Mouse (Mus musculus) CH12.LX (cell line): ENCODE measurements around the gene Aimp2. TPM values are rescaled to one million over a fixed set of nuclear protein-coding genes. Genes with fewer than 3 reads are reported as not detected.

Experiments used
- DNase-seq: peaks from one replicate; pipeline ENCODE4 v3.0.0-alpha.2; 2013; ENCODE audit errors: extremely low read depth
- H3K27ac ChIP-seq: 2 replicates; pipeline ENCODE4 v1.5.1; 2012; ENCODE audit warnings: low read depth, mild to moderate bottlenecking, control low read depth, moderate library complexity; ENCODE audit not compliant: insufficient read depth
- H3K27me3 ChIP-seq: replicated peaks from 2 replicates; pipeline ENCODE3; 2012; ENCODE audit warnings: inconsistent platforms
- H3K36me3 ChIP-seq, 2 experiments: replicated peaks in 1 of 2; 2 replicates each; pipeline versions ENCODE3 to v1.6.1; 2012; ENCODE audit warnings: inconsistent platforms in 1 of 2, low read length in 1 of 2, mild to moderate bottlenecking in 1 of 2, mixed read lengths in 1 of 2, moderate library complexity in 1 of 2; ENCODE audit not compliant: control insufficient read depth in 1 of 2, insufficient read depth in 1 of 2
- H3K4me1 ChIP-seq, 2 experiments: 2 replicates each; pipeline ENCODE4 v1.6.1; 2012; ENCODE audit warnings: inconsistent platforms in 1 of 2, moderate library complexity in 1 of 2; ENCODE audit not compliant: insufficient read depth in 2 of 2, control insufficient read depth in 1 of 2
- H3K4me2 ChIP-seq: 2 replicates; pipeline ENCODE4 v1.6.1; 2012; ENCODE audit warnings: low read depth, mild to moderate bottlenecking, control low read depth; ENCODE audit not compliant: poor library complexity, insufficient read depth, severe bottlenecking
- H3K4me3 ChIP-seq, 3 experiments: fragments of 150-350 bp in 1 of 3; sonication (generic) in 1 of 3; replicated peaks in 1 of 3; 2 replicates each; pipeline versions ENCODE3 to v1.5.1; 2011 to 2012; ENCODE audit warnings: low read depth in 2 of 3, low read length in 2 of 3, mild to moderate bottlenecking in 2 of 3, moderate library complexity in 2 of 3, control low read depth in 1 of 3, improper control_type of control experiment in 1 of 3, inconsistent platforms in 1 of 3, mixed read lengths in 1 of 3; ENCODE audit not compliant: poor library complexity in 1 of 3
- H3K79me2 ChIP-seq: replicated peaks from 2 replicates; pipeline ENCODE4 v1.6.1; 2012; ENCODE audit warnings: mild to moderate bottlenecking, moderate library complexity; ENCODE audit not compliant: control insufficient read depth, poor library complexity, insufficient read depth, severe bottlenecking; ENCODE audit errors: extremely low read depth
- H3K9ac ChIP-seq: 2 replicates; pipeline ENCODE4 v1.6.1; 2012; ENCODE audit warnings: low read depth, mild to moderate bottlenecking, control low read depth, moderate library complexity; ENCODE audit not compliant: insufficient read depth
- H3K9me3 ChIP-seq: replicated peaks from 2 replicates; pipeline ENCODE3; 2012; ENCODE audit warnings: low read length, inconsistent platforms, mixed read lengths
- CHD2 ChIP-seq: IDR thresholded peaks from 2 replicates; pipeline ENCODE4 v1.6.1; 2011; ENCODE audit warnings: low read length, improper control_type of control experiment
- CTCF ChIP-seq, 2 experiments: IDR thresholded peaks in 1 of 2; conservative IDR thresholded peaks in 1 of 2; 2 replicates each; pipeline ENCODE4 v1.5.1; 2011 to 2012; ENCODE audit warnings: low read depth in 2 of 2, low read length in 2 of 2, improper control_type of control experiment in 1 of 2, inconsistent platforms in 1 of 2, mild to moderate bottlenecking in 1 of 2, moderate library complexity in 1 of 2
- E2F4 ChIP-seq: IDR thresholded peaks from 2 replicates; pipeline ENCODE4 v1.6.1; 2011; ENCODE audit warnings: low read depth, low read length, improper control_type of control experiment; ENCODE audit not compliant: insufficient replicate concordance
- ELF1 ChIP-seq: IDR thresholded peaks from 2 replicates; pipeline ENCODE4 v1.6.1; 2014; ENCODE audit warnings: low read depth, mild to moderate bottlenecking, inconsistent platforms, low read length, improper control_type of control experiment
- GABPA ChIP-seq: IDR thresholded peaks from 2 replicates; pipeline ENCODE4 v1.6.1; 2012; ENCODE audit warnings: low read depth, low read length, improper control_type of control experiment, inconsistent platforms; ENCODE audit not compliant: insufficient replicate concordance
- HCFC1 ChIP-seq: IDR thresholded peaks from 2 replicates; pipeline ENCODE4 v1.6.1; 2012; ENCODE audit warnings: low read depth, mild to moderate bottlenecking, inconsistent platforms, low read length, improper control_type of control experiment
- JUN ChIP-seq: IDR thresholded peaks from 2 replicates; pipeline ENCODE4 v1.6.1; 2011; ENCODE audit warnings: low read depth, mild to moderate bottlenecking, low read length, improper control_type of control experiment, moderate library complexity; ENCODE audit not compliant: insufficient read depth
- JUND ChIP-seq: conservative IDR thresholded peaks from 2 replicates; pipeline ENCODE4 v1.6.1; 2011; ENCODE audit warnings: low read depth, low read length, improper control_type of control experiment
- KAT2A ChIP-seq: IDR thresholded peaks from 2 replicates; pipeline ENCODE4 v1.6.1; 2012; ENCODE audit warnings: low read length, improper control_type of control experiment, inconsistent platforms; ENCODE audit not compliant: insufficient replicate concordance
- MAFK ChIP-seq: IDR thresholded peaks from 2 replicates; pipeline ENCODE4 v1.6.1; 2011; ENCODE audit warnings: low read length, improper control_type of control experiment; ENCODE audit not compliant: insufficient replicate concordance
- MAX ChIP-seq: IDR thresholded peaks from 2 replicates; pipeline ENCODE4 v1.6.1; 2011; ENCODE audit warnings: low read length, improper control_type of control experiment
- MAZ ChIP-seq: IDR thresholded peaks from 2 replicates; pipeline ENCODE4 v1.6.1; 2012; ENCODE audit warnings: low read depth, mild to moderate bottlenecking, inconsistent platforms, low read length, improper control_type of control experiment, moderate library complexity
- MXI1 ChIP-seq: IDR thresholded peaks from 2 replicates; pipeline ENCODE4 v1.6.1; 2011; ENCODE audit warnings: mild to moderate bottlenecking, low read depth, low read length, improper control_type of control experiment
- NELFE ChIP-seq: IDR thresholded peaks from 2 replicates; pipeline ENCODE4 v1.6.1; 2011; ENCODE audit warnings: low read depth, low read length, improper control_type of control experiment
- PAX5 ChIP-seq: IDR thresholded peaks from 2 replicates; pipeline ENCODE4 v1.6.1; 2012; ENCODE audit warnings: low read length, inconsistent platforms, mixed read lengths
- POLR2A ChIP-seq: IDR thresholded peaks from 2 replicates; pipeline ENCODE4 v1.6.1; 2011; ENCODE audit warnings: low read depth, mild to moderate bottlenecking, improper control_type of control experiment, low read length
- POLR2AphosphoS2 ChIP-seq: IDR thresholded peaks from 2 replicates; pipeline ENCODE4 v1.6.1; 2011; ENCODE audit warnings: low read depth, low read length, improper control_type of control experiment
- RCOR1 ChIP-seq: conservative IDR thresholded peaks from 2 replicates; pipeline ENCODE4 v1.6.1; 2012; ENCODE audit warnings: low read depth, mild to moderate bottlenecking, inconsistent platforms, low read length, improper control_type of control experiment
- SIN3A ChIP-seq: IDR thresholded peaks from 2 replicates; pipeline ENCODE4 v1.6.1; 2012; ENCODE audit warnings: low read length, improper control_type of control experiment, inconsistent platforms
- TBP ChIP-seq: conservative IDR thresholded peaks from 2 replicates; pipeline ENCODE4 v1.6.1; 2011; ENCODE audit warnings: low read depth, low read length, improper control_type of control experiment
- TCF12 ChIP-seq: IDR thresholded peaks from 2 replicates; pipeline ENCODE4 v1.6.1; 2014; ENCODE audit warnings: low read depth, mild to moderate bottlenecking, inconsistent platforms, low read length, improper control_type of control experiment
- UBTF ChIP-seq: IDR thresholded peaks from 2 replicates; pipeline ENCODE4 v1.6.1; 2012; ENCODE audit warnings: low read depth, mild to moderate bottlenecking, inconsistent platforms, low read length, improper control_type of control experiment, moderate library complexity
- USF1 ChIP-seq: IDR thresholded peaks from 2 replicates; pipeline ENCODE4 v1.6.1; 2014; ENCODE audit warnings: low read depth, mild to moderate bottlenecking, inconsistent platforms, low read length, improper control_type of control experiment
- USF2 ChIP-seq: conservative IDR thresholded peaks from 2 replicates; pipeline ENCODE4 v1.6.1; 2011; ENCODE audit warnings: low read depth, low read length, improper control_type of control experiment
- ZC3H11A ChIP-seq: IDR thresholded peaks from 2 replicates; pipeline ENCODE4 v1.6.1; 2012; ENCODE audit warnings: low read depth, mild to moderate bottlenecking, inconsistent platforms, low read length, improper control_type of control experiment
- ZMIZ1 ChIP-seq: IDR thresholded peaks from 2 replicates; pipeline ENCODE4 v1.6.1; 2012; ENCODE audit warnings: low read depth, mild to moderate bottlenecking, inconsistent platforms, low read length, improper control_type of control experiment
- ZNF384 ChIP-seq: IDR thresholded peaks from 2 replicates; pipeline ENCODE4 v1.6.1; 2012; ENCODE audit warnings: low read depth, low read length, improper control_type of control experiment, inconsistent platforms
- dilution Hi-C: fragments of 300-500 bp; cut with MboI; formaldehyde crosslinking; loops from 2 replicates; pipeline ENCODE4 v1.14.3; 2020; ENCODE audit warnings: low sequenced_read_pairs; ENCODE audit not compliant: extremely low pct_unique_long_range_greater_than_20kb, extremely low pct_ligation_motif_present
- in situ Hi-C: fragments of 300-500 bp; cut with MboI; formaldehyde crosslinking; loops from 3 replicates; pipeline ENCODE4 v1.14.3; 2019; ENCODE audit warnings: low sequenced_read_pairs, low pct_ligation_motif_present, low pct_unique_long_range_greater_than_20kb, mixed read lengths
- polyA plus RNA-seq: library from polyadenylated mRNA; unstranded; fragments of >175 nt; gene quantifications from 2 replicates; pipeline ENCODE4 v1.2.1, GENCODE M21; 2012; ENCODE audit warnings: low read depth; ENCODE audit not compliant: insufficient read length
- total RNA-seq, 2 experiments: library from RNA; depleted of rRNA; stranded (reverse); fragments of 300-350 nt in 1 of 2; fragments of >200 nt in 1 of 2; gene quantifications; 2 replicates each; pipeline ENCODE4 v1.2.3; 2012 to 2014

Gene Aimp2
- total and polyA plus RNA-seq, 3 experiments: 110 to 154 (median 111) TPM

- no peaks in the 10 kb centered on the region for H3K4me1 ChIP-seq
- dilution Hi-C loops: no loop called here
Observed at GRCm38 (mm10) chr5:143931863-143932580, 22.4 kb upstream of the Aimp2 start.

GRCm38 (mm10) chr5:143930656-143931055 is 21.0 kb upstream of the Aimp2 start:
- Histone ChIP-seq H3K4me2 (no peak overlapping the region), H3K36me3 (peaks cover 53 to 73% of the 10 kb centered on the region in 2 experiments), H3K4me1 (no peaks in the 10 kb centered on the region), H3K9ac (no peak overlapping the region), H3K27me3 (no peaks in the 10 kb centered on the region), H3K27ac (no peak overlapping the region), H3K9me3 (no peaks in the 10 kb centered on the region), H3K79me2 (no peaks in the 10 kb centered on the region), H3K4me3 (no peak overlapping the region)
- TF ChIP-seq JUND (no peak), JUN (no peak), ELF1 (no peak), CTCF (conservative IDR thresholded peaks at IDR 0.05 in 1 of 2, IDR thresholded peaks at IDR 0.05 in 1 of 2; ENCODE audit: low read depth in 2 of 2, low read length in 2 of 2) (no peak), USF1 (no peak), POLR2AphosphoS2 (no peak), KAT2A (no peak), GABPA (no peak), MAX (no peak), ZMIZ1 (no peak), PAX5 (no peak), SIN3A (no peak), E2F4 (no peak), ZNF384 (no peak), TCF12 (no peak), UBTF (no peak), CHD2 (no peak), RCOR1 (no peak)
- no peak for DNase-seq
- in situ Hi-C loops (no loop called here), dilution Hi-C loops (no loop called here)

More at GRCm38 (mm10) chr5:143931863-143932580, 22.4 kb upstream of the Aimp2 start:
- Histone ChIP-seq H3K9me3 (no peaks in the 10 kb centered on the region), H3K79me2 (no peaks in the 10 kb centered on the region), H3K9ac (no peak overlapping the region), H3K4me3 (no peak overlapping the region), H3K27me3 (no peaks in the 10 kb centered on the region), H3K27ac (no peak overlapping the region), H3K36me3 (peaks cover 42 to 59% of the 10 kb centered on the region in 2 experiments), H3K4me2 (no peak overlapping the region)
- DNase-seq: no peak
- TF ChIP-seq USF1 (no peak), NELFE (no peak), KAT2A (no peak), SIN3A (no peak), ZNF384 (no peak), CHD2 (no peak), ZC3H11A (no peak), MXI1 (no peak), USF2 (no peak), MAX (no peak), POLR2A (no peak), ZMIZ1 (no peak), HCFC1 (no peak), MAZ (no peak), TBP (no peak), MAFK (no peak)
- in situ Hi-C loops: no loop called here
